In genomic region chr3:154591621-154592020, GRCm38 (mm10) we compare ENCODE assay signal across 18 mouse cellular contexts.
"Had no signal": no experiment of that assay in that cellular context is flagged by ENCODE, and none has a peak within 500 bp of the region (broad histone marks: within the 10 kb centered on the region; RNA-seq: fewer than 3 reads in every experiment).

No protein-coding gene starts in this region.

- H3K27ac ChIP-seq: midbrain, embryonic 10.5 days; midbrain, embryonic 13.5 days; midbrain, embryonic 15.5 days; neural tube, embryonic 13.5 days; neural tube, embryonic 15.5 days had no signal

- H3K9me3 ChIP-seq: midbrain, embryonic 10.5 days; midbrain, embryonic 13.5 days; midbrain, embryonic 15.5 days; neural tube, embryonic 13.5 days; neural tube, embryonic 15.5 days had no signal

- DNase-seq: lung, adult 18-20 months; lung, embryonic 14.5 days; lung, postnatal 10 days; lung, postnatal 4 days; retina, postnatal 1 day; right cerebral cortex, adult 18-20 months; right cerebral cortex, postnatal 25 days; right cerebral cortex, postnatal 4 days; spleen, adult 18-20 months; thymus, adult 18-20 months; thymus, postnatal 14 days; thymus, postnatal 36 days had no signal

- H3K27me3 ChIP-seq: midbrain, embryonic 13.5 days; midbrain, embryonic 15.5 days; neural tube, embryonic 13.5 days; neural tube, embryonic 15.5 days had no signal

- H3K4me3 ChIP-seq: midbrain, embryonic 10.5 days; midbrain, embryonic 13.5 days; midbrain, embryonic 15.5 days; myocyte; neural tube, embryonic 13.5 days; neural tube, embryonic 15.5 days had no signal

- H3K4me2 ChIP-seq: lung, embryonic 14.5 days; midbrain, embryonic 13.5 days; midbrain, embryonic 15.5 days; neural tube, embryonic 13.5 days; neural tube, embryonic 15.5 days had no signal

- ATAC-seq: midbrain, embryonic 13.5 days; midbrain, embryonic 15.5 days had no signal

- H3K9ac ChIP-seq: lung, embryonic 14.5 days; midbrain, embryonic 13.5 days; midbrain, embryonic 15.5 days; neural tube, embryonic 13.5 days; neural tube, embryonic 15.5 days had no signal
